Mouse (Mus musculus) heart, postnatal 0 days (tissue): ENCODE results near the gene Kif20b.

ENCODE experiments used
- CTCF ChIP-seq: IDR thresholded peaks from 2 replicates; pipeline ENCODE4 v1.5.1; 2016; ENCODE audit warnings: antibody characterized with exemption, control low read depth, low read depth
- EP300 ChIP-seq: IDR thresholded peaks from 2 replicates; pipeline ENCODE4 v1.6.1; 2016; ENCODE audit warnings: antibody characterized with exemption, low read depth

DNA sequence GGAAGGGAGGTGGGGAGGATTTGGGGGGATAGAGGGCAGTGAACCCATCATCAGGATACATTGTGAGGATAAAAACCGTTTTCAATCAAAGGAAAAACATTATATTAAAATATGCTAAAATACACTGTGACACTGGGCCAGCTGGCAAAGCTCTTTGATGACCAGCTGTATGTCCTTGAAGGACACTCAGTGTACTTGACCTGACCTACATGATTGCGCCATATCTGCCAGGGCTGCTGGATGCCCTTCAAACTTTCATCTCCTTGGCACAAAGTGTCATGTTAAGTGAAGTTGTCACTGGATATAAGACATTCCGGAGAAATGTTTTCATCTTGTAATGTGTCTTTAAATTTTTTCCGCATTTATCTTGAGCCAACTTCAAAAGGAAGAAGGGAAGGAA, 23.2 kb upstream of the Kif20b start:
- TF ChIP-seq CTCF (no peak), EP300 (no peak)
